Comparison of ENCODE assay signal across 18 mouse cellular contexts in genomic region chr15:7167238-7167905, GRCm38 (mm10).
DNase-seq lines count a peak whose midpoint lies in the region; ATAC-seq and TF ChIP-seq lines count a peak whose summit lies in the region.
"Had no signal": no experiment of that assay in that cellular context is flagged by ENCODE, and none has a peak within 500 bp of the region (broad histone marks: within the 10 kb centered on the region; RNA-seq: fewer than 3 reads in every experiment).

No protein-coding gene starts in this region.

- peaks cover 3% of the 10 kb centered on the region; the same call in 1 of the 2 replicates for H3K36me3 ChIP-seq in midbrain, embryonic 11.5 days (ENCODE audit: control insufficient read depth, insufficient read depth, low read length)
- H3K36me3 ChIP-seq in midbrain, embryonic 13.5 days = no peaks in the 10 kb centered on the region
- no peaks in the 10 kb centered on the region for H3K36me3 ChIP-seq in liver, embryonic 14.5 days (replicated peaks; ENCODE audit: control insufficient read depth, insufficient read depth, low read depth)
- peaks cover 11% of the 10 kb centered on the region; the same call in 1 of the 2 replicates for H3K36me3 ChIP-seq in stomach, postnatal 0 days (ENCODE audit: control insufficient read depth, insufficient read depth, low read length)
- H3K36me3 ChIP-seq in hindbrain, embryonic 14.5 days (replicated peaks; ENCODE audit: control insufficient read depth, insufficient read depth) = peaks cover 27% of the 10 kb centered on the region
- peaks cover 8% of the 10 kb centered on the region; the same call in 1 of the 2 replicates for H3K36me3 ChIP-seq in heart, embryonic 11.5 days (ENCODE audit: control insufficient read depth, insufficient read depth, low read length)
- H3K36me3 ChIP-seq: forebrain, embryonic 10.5 days; hindbrain, embryonic 15.5 days; midbrain, embryonic 15.5 days had no signal

- no peak overlapping the region for H3K4me3 ChIP-seq in midbrain, embryonic 11.5 days (ENCODE audit: low read depth, low read length)
- no peak overlapping the region for H3K4me3 ChIP-seq in midbrain, embryonic 13.5 days (replicated peaks)
- H3K4me3 ChIP-seq in liver, embryonic 14.5 days (ENCODE audit: insufficient read depth in 1 of 2, low read depth in 2 of 2, low read length in 2 of 2) = no peak overlapping the region
- H3K4me3 ChIP-seq in stomach, postnatal 0 days (ENCODE audit: low read depth, low read length) = no peak overlapping the region
- no peak overlapping the region for H3K4me3 ChIP-seq in hindbrain, embryonic 14.5 days (replicated peaks; ENCODE audit: low read length)
- no peak overlapping the region for H3K4me3 ChIP-seq in heart, embryonic 11.5 days (ENCODE audit: low read depth, low read length)
- H3K4me3 ChIP-seq: embryonic facial prominence, embryonic 12.5 days; forebrain, embryonic 10.5 days; heart, embryonic 13.5 days; hindbrain, embryonic 15.5 days; limb, embryonic 15.5 days; midbrain, embryonic 15.5 days; neural tube, embryonic 13.5 days had no signal

- no peak overlapping the region for H3K4me2 ChIP-seq in midbrain, embryonic 11.5 days
- no peak overlapping the region for H3K4me2 ChIP-seq in midbrain, embryonic 13.5 days (replicated peaks)
- no peak overlapping the region for H3K4me2 ChIP-seq in liver, embryonic 14.5 days (ENCODE audit: low read depth)
- no peak overlapping the region for H3K4me2 ChIP-seq in stomach, postnatal 0 days (replicated peaks; ENCODE audit: low read depth)
- H3K4me2 ChIP-seq in hindbrain, embryonic 14.5 days (replicated peaks) = no peak overlapping the region
- H3K4me2 ChIP-seq in heart, embryonic 11.5 days = no peak overlapping the region
- H3K4me2 ChIP-seq: embryonic facial prominence, embryonic 12.5 days; heart, embryonic 13.5 days; hindbrain, embryonic 15.5 days; limb, embryonic 15.5 days; midbrain, embryonic 15.5 days; neural tube, embryonic 13.5 days had no signal

- H3K9ac ChIP-seq in midbrain, embryonic 11.5 days (ENCODE audit: low read length) = no peak overlapping the region
- H3K9ac ChIP-seq in midbrain, embryonic 13.5 days (replicated peaks) = no peak overlapping the region
- no peak overlapping the region for H3K9ac ChIP-seq in liver, embryonic 14.5 days (replicated peaks)
- H3K9ac ChIP-seq in stomach, postnatal 0 days (ENCODE audit: low read length) = no peak overlapping the region
- H3K9ac ChIP-seq in hindbrain, embryonic 14.5 days = no peak overlapping the region
- no peak overlapping the region for H3K9ac ChIP-seq in heart, embryonic 11.5 days (ENCODE audit: low read depth, low read length)
- H3K9ac ChIP-seq: embryonic facial prominence, embryonic 12.5 days; heart, embryonic 13.5 days; hindbrain, embryonic 15.5 days; limb, embryonic 15.5 days; midbrain, embryonic 15.5 days; neural tube, embryonic 13.5 days had no signal

- 0 out of 2 replicates have a peak, but pooled peaks have one; percentile 16 for ATAC-seq in midbrain, embryonic 11.5 days (ENCODE audit: low FRiP score)
- ATAC-seq in midbrain, embryonic 13.5 days = no peak
- ATAC-seq in liver, embryonic 14.5 days (ENCODE audit: insufficient read depth) = peak; percentile 65
- peak; percentile 31; the same call in 1 of the 2 replicates for ATAC-seq in stomach, postnatal 0 days (ENCODE audit: low FRiP score, low TSS enrichment)
- no peak for ATAC-seq in hindbrain, embryonic 14.5 days (ENCODE audit: low FRiP score)
- ATAC-seq in heart, embryonic 11.5 days (replicated peaks; ENCODE audit: insufficient number of reproducible peaks, low FRiP score, low TSS enrichment) = no peak
- ATAC-seq: midbrain, embryonic 15.5 days had no signal

- TF ChIP-seq EP300 in liver, embryonic 14.5 days (IDR thresholded peaks at IDR 0.05; ENCODE audit: low read depth) = no peak
- no peak for TF ChIP-seq EP300 in stomach, postnatal 0 days (optimal IDR thresholded peaks at IDR 0.05)

- TF ChIP-seq CTCF in liver, embryonic 14.5 days (IDR thresholded peaks at IDR 0.05; ENCODE audit: low read depth) = no peak
- no peak for TF ChIP-seq CTCF in stomach, postnatal 0 days (IDR thresholded peaks at IDR 0.05; ENCODE audit: low read depth)

- H3K27ac ChIP-seq in midbrain, embryonic 11.5 days (ENCODE audit: low read depth, low read length) = no peak overlapping the region
- H3K27ac ChIP-seq in midbrain, embryonic 13.5 days = no peak overlapping the region
- no peak overlapping the region for H3K27ac ChIP-seq in liver, embryonic 14.5 days
- no peak overlapping the region for H3K27ac ChIP-seq in stomach, postnatal 0 days (replicated peaks)
- H3K27ac ChIP-seq in hindbrain, embryonic 14.5 days = no peak overlapping the region
- no peak overlapping the region for H3K27ac ChIP-seq in heart, embryonic 11.5 days (ENCODE audit: low read depth, low read length)
- H3K27ac ChIP-seq: embryonic facial prominence, embryonic 12.5 days; forebrain, embryonic 10.5 days; heart, embryonic 13.5 days; hindbrain, embryonic 15.5 days; limb, embryonic 15.5 days; midbrain, embryonic 15.5 days; neural tube, embryonic 13.5 days had no signal

- WGBS in midbrain, embryonic 11.5 days = 86% methylated on average over 10 of the region's 10 CpGs
- WGBS in midbrain, embryonic 13.5 days = 95% methylated on average over 10 of the region's 10 CpGs
- 65% methylated on average over 10 of the region's 10 CpGs for WGBS in liver, embryonic 14.5 days (ENCODE audit: insufficient replicate concordance)
- WGBS in stomach, postnatal 0 days = 75% methylated on average over 10 of the region's 10 CpGs
- whole genome bisulfite sequencing in hindbrain, embryonic 14.5 days = 92% methylated on average over 10 of the region's 10 CpGs
- 80% methylated on average over 10 of the region's 10 CpGs for WGBS in heart, embryonic 11.5 days (ENCODE audit: insufficient replicate concordance)

- H3K27me3 ChIP-seq in midbrain, embryonic 11.5 days (ENCODE audit: control insufficient read depth, insufficient read depth, low read length) = no peaks in the 10 kb centered on the region
- H3K27me3 ChIP-seq in midbrain, embryonic 13.5 days = no peaks in the 10 kb centered on the region
- H3K27me3 ChIP-seq in liver, embryonic 14.5 days (ENCODE audit: control insufficient read depth, insufficient read depth, low read length) = no peaks in the 10 kb centered on the region
- no peaks in the 10 kb centered on the region for H3K27me3 ChIP-seq in stomach, postnatal 0 days (ENCODE audit: control insufficient read depth, insufficient read depth, low read length)
- no peaks in the 10 kb centered on the region for H3K27me3 ChIP-seq in hindbrain, embryonic 14.5 days (ENCODE audit: control insufficient read depth, insufficient read depth, low read length)
- no peaks in the 10 kb centered on the region for H3K27me3 ChIP-seq in heart, embryonic 11.5 days (ENCODE audit: control insufficient read depth, insufficient read depth, low read length)
- H3K27me3 ChIP-seq: embryonic facial prominence, embryonic 12.5 days; heart, embryonic 13.5 days; hindbrain, embryonic 15.5 days; limb, embryonic 15.5 days; midbrain, embryonic 15.5 days; neural tube, embryonic 13.5 days had no signal

- DNase-seq in gastrocnemius, adult 18-20 months (ENCODE audit: low spot score) = peak; percentile 46
- DNase-seq in gastrocnemius, postnatal 10 days = no peak
- DNase-seq in midbrain, embryonic 11.5 days (ENCODE audit: low spot score, missing footprints) = no peak
- DNase-seq in liver, embryonic 14.5 days (ENCODE audit: low read depth in 3 of 3, low spot score in 3 of 3) = peak in 1 of 3 experiments; percentile 11
- no peak for DNase-seq in stomach, postnatal 0 days (ENCODE audit: low spot score)
- no peak for DNase-seq in hindbrain, embryonic 14.5 days (ENCODE audit: low spot score)
- DNase-seq: cerebellum, adult 8-10 months; kidney, postnatal 25 days; thymus, postnatal 14 days had no signal

- H3K4me1 ChIP-seq in midbrain, embryonic 11.5 days (ENCODE audit: control insufficient read depth, insufficient read depth, low read length) = no peaks in the 10 kb centered on the region
- no peaks in the 10 kb centered on the region for H3K4me1 ChIP-seq in midbrain, embryonic 13.5 days (replicated peaks)
- H3K4me1 ChIP-seq in liver, embryonic 14.5 days (replicated peaks; ENCODE audit: control insufficient read depth in 2 of 2, insufficient read depth in 2 of 2, low read length in 1 of 2) = peaks cover 0 to 5% of the 10 kb centered on the region in 2 experiments; a peak in 1 of 4 replicates
- no peaks in the 10 kb centered on the region for H3K4me1 ChIP-seq in stomach, postnatal 0 days (replicated peaks; ENCODE audit: control insufficient read depth, insufficient read depth)
- H3K4me1 ChIP-seq in hindbrain, embryonic 14.5 days (replicated peaks; ENCODE audit: control insufficient read depth, insufficient read depth, low read length) = no peaks in the 10 kb centered on the region
- peaks cover 6% of the 10 kb centered on the region; the same call in 1 of the 2 replicates for H3K4me1 ChIP-seq in heart, embryonic 11.5 days (ENCODE audit: control insufficient read depth, insufficient read depth, low read length)
- H3K4me1 ChIP-seq: embryonic facial prominence, embryonic 12.5 days; hindbrain, embryonic 15.5 days; midbrain, embryonic 15.5 days had no signal

- H3K9me3 ChIP-seq in midbrain, embryonic 11.5 days (ENCODE audit: control insufficient read depth, low read length) = no peaks in the 10 kb centered on the region
- H3K9me3 ChIP-seq in midbrain, embryonic 13.5 days = no peaks in the 10 kb centered on the region
- no peaks in the 10 kb centered on the region for H3K9me3 ChIP-seq in liver, embryonic 14.5 days (ENCODE audit: control insufficient read depth, low read length)
- no peaks in the 10 kb centered on the region for H3K9me3 ChIP-seq in stomach, postnatal 0 days (ENCODE audit: control insufficient read depth, low read length)
- no peaks in the 10 kb centered on the region for H3K9me3 ChIP-seq in hindbrain, embryonic 14.5 days (ENCODE audit: control insufficient read depth, low read length)
- no peaks in the 10 kb centered on the region for H3K9me3 ChIP-seq in heart, embryonic 11.5 days (replicated peaks; ENCODE audit: control insufficient read depth, low read length)
- H3K9me3 ChIP-seq: embryonic facial prominence, embryonic 12.5 days; forebrain, embryonic 10.5 days; heart, embryonic 13.5 days; hindbrain, embryonic 15.5 days; limb, embryonic 15.5 days; midbrain, embryonic 15.5 days; neural tube, embryonic 13.5 days had no signal

Comparison
In these comparisons a context has a peak if more than half of its experiments do, and no peak if none do; other contexts are left out.
1. ATAC-seq: peak in midbrain, embryonic 11.5 days (single experiment), liver, embryonic 14.5 days (single experiment) and stomach, postnatal 0 days (single experiment); none in midbrain, embryonic 13.5 days (single experiment), hindbrain, embryonic 14.5 days (single experiment) and heart, embryonic 11.5 days (single experiment).